In genomic region chr13:99630356-99630755, GRCm38 (mm10) we compare ENCODE assay signal across 23 mouse cellular contexts.
DNase-seq lines count a peak whose midpoint lies in the region; ATAC-seq lines count a peak whose summit lies in the region.
"Had no signal": no experiment of that assay in that cellular context is flagged by ENCODE, and none has a peak within 500 bp of the region (broad histone marks: within the 10 kb centered on the region; RNA-seq: fewer than 3 reads in every experiment).

No protein-coding gene starts in this region.

- no peaks in the 10 kb centered on the region for H3K27me3 ChIP-seq in forebrain, embryonic 10.5 days (ENCODE audit: poor library complexity, severe bottlenecking)
- no peaks in the 10 kb centered on the region for H3K27me3 ChIP-seq in forebrain, embryonic 12.5 days
- no peaks in the 10 kb centered on the region for H3K27me3 ChIP-seq in heart, embryonic 10.5 days (ENCODE audit: insufficient read depth, poor library complexity, severe bottlenecking)
- H3K27me3 ChIP-seq: embryonic facial prominence, embryonic 12.5 days; embryonic facial prominence, embryonic 15.5 days; Patski had no signal

- H3K9me3 ChIP-seq in forebrain, embryonic 10.5 days, result no peaks in the 10 kb centered on the region
- H3K9me3 ChIP-seq in forebrain, embryonic 12.5 days, result no peaks in the 10 kb centered on the region
- H3K9me3 ChIP-seq in heart, embryonic 10.5 days, result no peaks in the 10 kb centered on the region
- H3K9me3 ChIP-seq: embryonic facial prominence, embryonic 12.5 days; embryonic facial prominence, embryonic 15.5 days had no signal

- H3K9ac ChIP-seq in forebrain, embryonic 12.5 days, result no peak overlapping the region
- H3K9ac ChIP-seq: embryonic facial prominence, embryonic 12.5 days; embryonic facial prominence, embryonic 15.5 days had no signal

- ATAC-seq in forebrain, embryonic 12.5 days (ENCODE audit: low FRiP score), result no peak
- ATAC-seq: forebrain, embryonic 14.5 days; forebrain, embryonic 16.5 days; Patski had no signal

- no peak for DNase-seq in forebrain, embryonic 10.5 days (ENCODE audit: extremely low spot score, low spot score)
- peak; percentile 68 for DNase-seq in heart, embryonic 10.5 days (ENCODE audit: low spot score)
- DNase-seq in heart, postnatal 25 days (ENCODE audit: low spot score), result no peak
- DNase-seq in ZHBTc4 (ENCODE audit: low read depth, low spot score), result peak; percentile 34
- DNase-seq in layer of hippocampus, postnatal 25 days (ENCODE audit: extremely low spot score in 1 of 2, low spot score in 1 of 2), result no peak
- DNase-seq: adrenal gland, adult 2 months; adrenal gland, postnatal 10 days; adrenal gland, postnatal 25 days; cerebellum, adult 11 months; cerebellum, adult 18-20 months; cerebellum, adult 8-10 months; cerebellum, adult 9-11 months; cerebellum, postnatal 14 days; cerebellum, postnatal 36 days; embryo, embryonic 11 days had no signal

- intact Hi-C loops in heart, postnatal 25 days (cut with DNase I), result no loop called here

- no peaks in the 10 kb centered on the region for H3K4me1 ChIP-seq in forebrain, embryonic 10.5 days
- H3K4me1 ChIP-seq in forebrain, embryonic 12.5 days, result no peaks in the 10 kb centered on the region; the same call in 1 of the 2 replicates
- peaks cover 5% of the 10 kb centered on the region; the same call in 1 of the 2 replicates for H3K4me1 ChIP-seq in heart, embryonic 10.5 days
- H3K4me1 ChIP-seq: embryonic facial prominence, embryonic 15.5 days had no signal

- H3K4me3 ChIP-seq in forebrain, embryonic 10.5 days, result no peak overlapping the region
- no peak overlapping the region for H3K4me3 ChIP-seq in forebrain, embryonic 12.5 days (replicated peaks)
- no peak overlapping the region for H3K4me3 ChIP-seq in heart, embryonic 10.5 days
- H3K4me3 ChIP-seq: embryonic facial prominence, embryonic 12.5 days; embryonic facial prominence, embryonic 15.5 days; erythroblast, embryonic 14.5 days had no signal

- no peaks in the 10 kb centered on the region for H3K36me3 ChIP-seq in forebrain, embryonic 10.5 days (replicated peaks)
- H3K36me3 ChIP-seq in forebrain, embryonic 12.5 days (replicated peaks), result no peaks in the 10 kb centered on the region
- no peaks in the 10 kb centered on the region for H3K36me3 ChIP-seq in heart, embryonic 10.5 days
- H3K36me3 ChIP-seq: embryonic facial prominence, embryonic 12.5 days; embryonic facial prominence, embryonic 15.5 days; G1E had no signal

- H3K4me2 ChIP-seq in forebrain, embryonic 12.5 days, result no peak overlapping the region
- H3K4me2 ChIP-seq: embryonic facial prominence, embryonic 12.5 days; embryonic facial prominence, embryonic 15.5 days had no signal

- H3K27ac ChIP-seq in forebrain, embryonic 10.5 days, result peak overlapping the region; percentile 15; the same call in 1 of the 2 replicates
- no peak overlapping the region for H3K27ac ChIP-seq in forebrain, embryonic 12.5 days
- no peak overlapping the region for H3K27ac ChIP-seq in heart, embryonic 10.5 days
- H3K27ac ChIP-seq: embryonic facial prominence, embryonic 12.5 days; embryonic facial prominence, embryonic 15.5 days had no signal

- 93% methylated on average over 22 of the region's 22 CpGs for WGBS in forebrain, embryonic 10.5 days
- WGBS in forebrain, embryonic 12.5 days, result 96% methylated on average over 22 of the region's 22 CpGs
- WGBS in heart, embryonic 10.5 days, result 92% methylated on average over 22 of the region's 22 CpGs

Comparison
In these comparisons a context has a peak if more than half of its experiments do, and no peak if none do; other contexts are left out.
1. DNase-seq: peak in heart, embryonic 10.5 days (single experiment) and ZHBTc4 (single experiment); none in forebrain, embryonic 10.5 days (single experiment), heart, postnatal 25 days (single experiment) and layer of hippocampus, postnatal 25 days (0 of 2).